Mouse (Mus musculus): ENCODE results near the gene Zfp850. TPM values are rescaled to one million over a fixed set of nuclear protein-coding genes. Genes with fewer than 3 reads are reported as not detected.

The Zfp850 gene
- total and polyA plus RNA-seq, 3 experiments: 3.3 to 5.1 TPM; not detected in 1

DNA sequence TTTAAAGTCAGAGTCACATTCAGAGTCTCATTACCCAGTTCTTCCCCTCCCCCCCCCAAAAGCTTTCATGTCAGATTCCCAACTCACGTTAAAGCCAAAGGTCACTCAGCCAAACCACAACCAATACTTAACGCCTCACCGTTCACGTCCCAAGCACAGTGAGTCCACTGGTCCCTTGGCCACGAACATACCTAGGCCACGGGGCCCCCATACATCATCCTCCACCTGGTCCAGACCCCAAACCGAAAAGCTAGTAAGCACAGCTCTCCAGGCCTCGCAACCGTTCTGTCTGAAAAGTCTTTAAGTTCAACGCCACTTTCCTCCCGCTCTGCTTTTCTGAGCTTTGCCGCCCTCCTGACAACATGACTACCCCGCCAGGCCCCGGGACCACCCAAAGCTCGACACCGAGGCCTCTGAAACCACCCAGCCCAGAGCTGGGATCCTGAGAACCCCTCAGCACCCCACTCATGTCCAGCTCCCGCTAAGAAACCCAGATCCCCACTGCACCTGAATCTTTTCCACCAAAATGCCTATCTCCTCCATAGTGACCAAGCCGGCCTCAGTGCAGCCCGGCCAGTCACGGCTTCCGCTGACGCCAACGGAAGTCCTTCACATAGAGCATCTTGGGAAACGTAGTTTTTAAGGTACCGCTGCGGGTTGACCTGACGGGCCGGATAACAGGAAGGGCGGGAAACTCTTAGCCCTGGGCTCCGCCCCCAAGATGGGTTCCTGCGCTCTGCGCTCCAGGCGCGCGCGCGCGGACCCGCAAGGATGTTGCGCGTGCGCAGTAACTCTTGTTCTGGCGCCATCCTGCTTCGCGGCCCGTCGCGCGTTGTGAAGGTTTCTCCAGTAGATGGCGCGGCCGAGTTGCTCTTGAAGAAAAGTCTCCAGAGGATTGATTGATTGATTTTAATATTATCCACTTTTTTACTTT, 35.8 kb upstream of the Zfp850 start, which contains the start of gene Psmc4 (continued):
- TF ChIP-seq ZC3H11A (IDR thresholded peaks at IDR 0.05; ENCODE audit: low read depth, low read length) (peak; percentile 37), RAD21 (IDR thresholded peaks at IDR 0.05; ENCODE audit: low read depth, low read length) (peak; percentile 78), CTCF (IDR thresholded peaks at IDR 0.05 in 2 of 3, conservative IDR thresholded peaks at IDR 0.05 in 1 of 3; ENCODE audit: control insufficient read depth in 1 of 3, insufficient read depth in 1 of 3, low read depth in 2 of 3, low read length in 3 of 3, poor library complexity in 1 of 3, severe bottlenecking in 1 of 3) (peak; percentile 52 to 90 (median 84)), SMC3 (IDR thresholded peaks at IDR 0.05; ENCODE audit: low read depth, low read length) (peak; percentile 68)

DNA sequence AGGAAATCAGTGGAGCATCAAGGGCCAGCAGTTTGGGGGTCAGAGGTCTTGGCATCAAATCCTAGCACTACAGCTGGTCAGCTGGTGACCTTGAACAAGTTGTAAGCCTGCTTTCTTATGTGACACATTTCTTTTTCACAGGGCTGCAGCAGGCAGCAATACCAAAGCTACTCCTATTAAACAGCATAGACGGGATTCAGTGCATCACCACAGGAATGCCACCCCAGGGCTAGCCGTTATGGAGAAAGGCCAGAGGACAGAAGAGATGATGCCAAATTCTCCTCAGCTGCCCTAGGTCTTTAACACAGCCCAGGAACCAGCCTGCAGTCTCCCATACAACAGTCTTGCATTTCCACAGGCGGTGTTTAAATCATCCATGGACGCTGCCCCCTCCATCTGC, 30.6 kb upstream of the Zfp850 start:
- DNase-seq (ENCODE audit: low read depth, low spot score): no peak
- Histone ChIP-seq H3K27me3 (ENCODE audit: control insufficient read depth in 1 of 2, insufficient read depth in 2 of 2, low read length in 2 of 2) (no peaks in the 10 kb centered on the region), H3K9ac (ENCODE audit: control insufficient read depth, low read depth, low read length, poor library complexity, severe bottlenecking) (no peak overlapping the region), H3K9me3 (replicated peaks; ENCODE audit: insufficient read depth, low read length) (no peaks in the 10 kb centered on the region), H3K79me2 (ENCODE audit: control insufficient read depth, insufficient read depth, low read length, poor library complexity) (peaks cover 11% of the 10 kb centered on the region), H3K27ac (ENCODE audit: control insufficient read depth, low read depth, low read length) (no peak overlapping the region), H3K4me1 (ENCODE audit: control insufficient read depth in 1 of 2, insufficient read depth in 2 of 2, low read length in 2 of 2) (0 out of 4 replicates have a peak, but pooled peaks cover 0 to 4% of the 10 kb centered on the region in 2 experiments), H3K36me3 (ENCODE audit: control insufficient read depth in 1 of 2, insufficient read depth in 2 of 2, low read length in 2 of 2) (peaks cover 5 to 10% of the 10 kb centered on the region in 2 experiments; a peak in 3 of 4 replicates), H3K4me3 (ENCODE audit: control insufficient read depth in 1 of 2, insufficient read depth in 1 of 2, low read depth in 2 of 2, low read length in 2 of 2) (no peak overlapping the region)
- no peak for TF ChIP-seq JUND (IDR thresholded peaks at IDR 0.05; ENCODE audit: low read depth, low read length)
- no peak for TF ChIP-seq KAT2A (conservative IDR thresholded peaks at IDR 0.05; ENCODE audit: low read depth, low read length)
- no peak for TF ChIP-seq TBP (IDR thresholded peaks at IDR 0.05; ENCODE audit: low read depth, low read length)
- TF ChIP-seq MEF2A (IDR thresholded peaks at IDR 0.05; ENCODE audit: extremely low read depth, insufficient replicate concordance, low read depth, low read length, poor library complexity, severe bottlenecking): no peak
- TF ChIP-seq USF2 (IDR thresholded peaks at IDR 0.05; ENCODE audit: borderline replicate concordance in 1 of 2, insufficient read depth in 1 of 2, low read depth in 1 of 2, low read length in 2 of 2): no peak
- no peak for TF ChIP-seq TCF12 (IDR thresholded peaks at IDR 0.05; ENCODE audit: low read depth, low read length)
- TF ChIP-seq MXI1 (IDR thresholded peaks at IDR 0.05; ENCODE audit: low read depth, low read length): no peak
- TF ChIP-seq TAL1 (IDR thresholded peaks at IDR 0.05; ENCODE audit: low read length): no peak
- TF ChIP-seq EP300 (IDR thresholded peaks at IDR 0.05; ENCODE audit: low read depth in 1 of 2, low read length in 2 of 2): no peak
- TF ChIP-seq CHD2 (IDR thresholded peaks at IDR 0.05; ENCODE audit: low read length): no peak
- TF ChIP-seq SIN3A (IDR thresholded peaks at IDR 0.05; ENCODE audit: low read length): no peak
- no peak for TF ChIP-seq HCFC1 (IDR thresholded peaks at IDR 0.05; ENCODE audit: low read depth, low read length)
- TF ChIP-seq E2F4 (IDR thresholded peaks at IDR 0.05; ENCODE audit: borderline replicate concordance, low read depth, low read length): no peak
- TF ChIP-seq ZMIZ1 (IDR thresholded peaks at IDR 0.05; ENCODE audit: low read depth, low read length): no peak

All from MEL (cell line).